In genomic region chr4:45429451-45429850, GRCm38 (mm10) we compare ENCODE assay signal across 17 mouse cellular contexts. TPM values are rescaled to one million over a fixed set of nuclear protein-coding genes. Genes with fewer than 3 reads are reported as not detected.
DNase-seq lines count a peak whose midpoint lies in the region; ATAC-seq and TF ChIP-seq lines count a peak whose summit lies in the region.
"Had no signal": no experiment of that assay in that cellular context is flagged by ENCODE, and none has a peak within 500 bp of the region (broad histone marks: within the 10 kb centered on the region; RNA-seq: fewer than 3 reads in every experiment).

No protein-coding gene starts in this region.

- peak overlapping the region; percentile 65 for H3K27ac ChIP-seq in forebrain, embryonic 12.5 days
- no peak overlapping the region for H3K27ac ChIP-seq in forebrain, embryonic 16.5 days (ENCODE audit: low read length)
- H3K27ac ChIP-seq in neural tube, embryonic 13.5 days (replicated peaks): 0 out of 2 replicates have a peak overlapping the region, but pooled peaks have one; percentile 0
- H3K27ac ChIP-seq in heart, adult 2 months: no peak overlapping the region
- H3K27ac ChIP-seq: kidney, embryonic 15.5 days; left cerebral cortex, adult 2 months; macrophage had no signal

- WGBS in forebrain, embryonic 12.5 days: 68% methylated on average over 7 of the region's 7 CpGs
- 41% methylated on average over 7 of the region's 7 CpGs for WGBS in forebrain, embryonic 16.5 days
- 59% methylated on average over 7 of the region's 7 CpGs for WGBS in neural tube, embryonic 13.5 days
- WGBS in heart, adult 2 months: 83% methylated on average over 7 of the region's 7 CpGs

- peaks cover 54% of the 10 kb centered on the region for H3K4me1 ChIP-seq in forebrain, embryonic 12.5 days
- peaks cover 59% of the 10 kb centered on the region for H3K4me1 ChIP-seq in forebrain, embryonic 16.5 days (replicated peaks; ENCODE audit: control insufficient read depth, insufficient read depth, low read length)
- H3K4me1 ChIP-seq in neural tube, embryonic 13.5 days (replicated peaks): peaks cover 53% of the 10 kb centered on the region
- no peaks in the 10 kb centered on the region for H3K4me1 ChIP-seq in heart, adult 2 months (ENCODE audit: control insufficient read depth, insufficient read depth, low read length)

- H3K9me3 ChIP-seq in forebrain, embryonic 12.5 days: no peaks in the 10 kb centered on the region
- no peaks in the 10 kb centered on the region for H3K9me3 ChIP-seq in forebrain, embryonic 16.5 days (ENCODE audit: control insufficient read depth, low read length)
- no peaks in the 10 kb centered on the region for H3K9me3 ChIP-seq in neural tube, embryonic 13.5 days
- H3K9me3 ChIP-seq: G1E; kidney, embryonic 15.5 days had no signal

- no peak; the same call in 1 of the 2 replicates for ATAC-seq in forebrain, embryonic 12.5 days (ENCODE audit: low FRiP score)
- ATAC-seq in forebrain, embryonic 16.5 days: no peak
- ATAC-seq in neural tube, embryonic 13.5 days (ENCODE audit: low read depth): no peak
- ATAC-seq: inflammation-experienced regulatory T-cells, adult 6 months had no signal

- intact Hi-C loops in heart, adult 2 months (cut with DNase I): no loop called here

- no peak for TF ChIP-seq CTCF in heart, adult 2 months (IDR thresholded peaks at IDR 0.05)

- no peak for TF ChIP-seq POLR2A in heart, adult 2 months (IDR thresholded peaks at IDR 0.05; ENCODE audit: insufficient read depth, low read depth, low read length)

- H3K79me2 ChIP-seq in heart, adult 2 months (replicated peaks; ENCODE audit: control insufficient read depth, insufficient read depth, low read length): no peaks in the 10 kb centered on the region

- H3K4me3 ChIP-seq in forebrain, embryonic 12.5 days (replicated peaks): no peak overlapping the region
- no peak overlapping the region for H3K4me3 ChIP-seq in forebrain, embryonic 16.5 days (replicated peaks; ENCODE audit: low read length)
- no peak overlapping the region for H3K4me3 ChIP-seq in neural tube, embryonic 13.5 days
- H3K4me3 ChIP-seq in heart, adult 2 months: no peak overlapping the region
- H3K4me3 ChIP-seq: kidney, embryonic 15.5 days; left cerebral cortex, adult 2 months had no signal

- DNase-seq in neural tube, embryonic 10.5 days (ENCODE audit: extremely low spot score, low spot score): no peak
- DNase-seq in cerebellum, postnatal 10 days: peak; percentile 61 to 65
- no peak for DNase-seq in ovary, postnatal 14 days (ENCODE audit: low spot score)
- DNase-seq in heart, adult 2 months: no peak
- no peak for DNase-seq in kidney, adult 8-10 months
- DNase-seq: gastrocnemius, postnatal 10 days; heart, postnatal 10 days; lung, adult 2 months; thymus, adult 18-20 months had no signal

- no peaks in the 10 kb centered on the region for H3K36me3 ChIP-seq in forebrain, embryonic 12.5 days (replicated peaks)
- H3K36me3 ChIP-seq in forebrain, embryonic 16.5 days (ENCODE audit: control insufficient read depth, insufficient read depth): no peaks in the 10 kb centered on the region
- no peaks in the 10 kb centered on the region for H3K36me3 ChIP-seq in neural tube, embryonic 13.5 days
- H3K36me3 ChIP-seq in heart, adult 2 months (ENCODE audit: control insufficient read depth, insufficient read depth, low read length): no peaks in the 10 kb centered on the region
- H3K36me3 ChIP-seq: G1E; kidney, embryonic 15.5 days had no signal

- 0 out of 2 replicates have a peak, but pooled peaks cover 4% of the 10 kb centered on the region for H3K27me3 ChIP-seq in forebrain, embryonic 12.5 days
- no peaks in the 10 kb centered on the region for H3K27me3 ChIP-seq in forebrain, embryonic 16.5 days (replicated peaks; ENCODE audit: control insufficient read depth, insufficient read depth, low read length)
- no peaks in the 10 kb centered on the region for H3K27me3 ChIP-seq in neural tube, embryonic 13.5 days
- H3K27me3 ChIP-seq in heart, adult 2 months (ENCODE audit: control insufficient read depth, insufficient read depth, low read length): no peaks in the 10 kb centered on the region
- H3K27me3 ChIP-seq: kidney, embryonic 15.5 days had no signal

- H3K4me2 ChIP-seq in forebrain, embryonic 12.5 days: no peak overlapping the region
- H3K4me2 ChIP-seq in forebrain, embryonic 16.5 days (ENCODE audit: low read length): no peak overlapping the region
- no peak overlapping the region for H3K4me2 ChIP-seq in neural tube, embryonic 13.5 days
- H3K4me2 ChIP-seq: kidney, embryonic 15.5 days had no signal

- H3K9ac ChIP-seq in forebrain, embryonic 12.5 days: no peak overlapping the region
- no peak overlapping the region for H3K9ac ChIP-seq in forebrain, embryonic 16.5 days (replicated peaks; ENCODE audit: low read depth, low read length)
- no peak overlapping the region for H3K9ac ChIP-seq in neural tube, embryonic 13.5 days
- H3K9ac ChIP-seq in heart, adult 2 months (ENCODE audit: low read depth, low read length): no peak overlapping the region
- H3K9ac ChIP-seq: kidney, embryonic 15.5 days had no signal

- no peak for TF ChIP-seq EP300 in heart, adult 2 months (IDR thresholded peaks at IDR 0.05; ENCODE audit: insufficient read depth, low read depth, low read length)

RNA-seq across cellular contexts. Expression of gene Slc25a51, which starts 20.9 kb away (rescaled TPM):
- polyA plus RNA-seq in forebrain, embryonic 12.5 days (2016; fragmentation: Nextera tagmentation; extraction: Ambion mirVana): 86.8 and 89.7 TPM in 2 replicates
- 84.5 and 84.7 TPM in 2 replicates for polyA plus RNA-seq in forebrain, embryonic 16.5 days (2015; fragmentation: Nextera tagmentation; extraction: Ambion mirVana)
- 69.4 and 77.5 TPM in 2 replicates for polyA plus RNA-seq in neural tube, embryonic 13.5 days (2015; fragmentation: Nextera tagmentation; extraction: Ambion mirVana)
- total RNA-seq in heart, adult 2 months (2021): 100 to 1,000 TPM; 103 to 123 TPM
- 68.9 and 81.6 TPM in 2 replicates for polyA plus RNA-seq in heart, adult 2 months (2012; rRNA removed)

Comparison
In these comparisons a context has a peak if more than half of its experiments do, and no peak if none do; other contexts are left out.
1. H3K27ac ChIP-seq: peak in forebrain, embryonic 12.5 days (single experiment) and neural tube, embryonic 13.5 days (single experiment); none in forebrain, embryonic 16.5 days (single experiment) and heart, adult 2 months (single experiment).
2. DNase-seq: peak in cerebellum, postnatal 10 days (2 of 2); none in neural tube, embryonic 10.5 days (single experiment), ovary, postnatal 14 days (single experiment), heart, adult 2 months (0 of 2) and kidney, adult 8-10 months (0 of 2).